ENCODE assay signal across 27 mouse cellular contexts in genomic region chr2:150923026-150923425, GRCm38 (mm10).
"Had no signal": no experiment of that assay in that cellular context is flagged by ENCODE, and none has a peak within 500 bp of the region (broad histone marks: within the 10 kb centered on the region; RNA-seq: fewer than 3 reads in every experiment).

No protein-coding gene starts in this region.

- H3K4me2 ChIP-seq: heart, embryonic 13.5 days; heart, embryonic 15.5 days; hindbrain, embryonic 12.5 days; hindbrain, embryonic 14.5 days; intestine, embryonic 15.5 days; limb, embryonic 12.5 days; liver, embryonic 11.5 days; liver, embryonic 13.5 days; liver, embryonic 15.5 days had no signal

- ATAC-seq: hindbrain, embryonic 16.5 days; inflammation-experienced regulatory T-cells, adult 6 months; intestine, embryonic 15.5 days; intestine, postnatal 0 days had no signal

- DNase-seq: gastrocnemius, adult 2 months; gastrocnemius, postnatal 10 days; gastrocnemius, postnatal 25 days; heart, postnatal 14 days; heart, postnatal 4 days; kidney, adult 18-20 months; kidney, adult 8-10 months; kidney, postnatal 10 days; kidney, postnatal 25 days; kidney, postnatal 4 days; liver; liver, embryonic 13.5 days had no signal

- H3K36me3 ChIP-seq: intestine, embryonic 15.5 days had no signal

- H3K9me3 ChIP-seq: heart, embryonic 13.5 days; heart, embryonic 15.5 days; hindbrain, embryonic 10.5 days; hindbrain, embryonic 12.5 days; intestine, embryonic 15.5 days; limb, embryonic 10.5 days; limb, embryonic 12.5 days; liver, embryonic 13.5 days; liver, embryonic 15.5 days had no signal

- H3K27ac ChIP-seq: gastrocnemius, adult 2 months; heart, embryonic 13.5 days; heart, embryonic 15.5 days; hindbrain, embryonic 10.5 days; hindbrain, embryonic 12.5 days; hindbrain, embryonic 14.5 days; intestine, embryonic 15.5 days; layer of hippocampus, adult 2 months; left cerebral cortex, adult 2 months; limb, embryonic 10.5 days; limb, embryonic 12.5 days; liver, embryonic 13.5 days; liver, embryonic 15.5 days had no signal

- H3K9ac ChIP-seq: heart, embryonic 15.5 days; hindbrain, embryonic 12.5 days; hindbrain, embryonic 14.5 days; intestine, embryonic 15.5 days; limb, embryonic 12.5 days; liver, embryonic 13.5 days; liver, embryonic 15.5 days had no signal

- H3K27me3 ChIP-seq: heart, embryonic 13.5 days; heart, embryonic 15.5 days; hindbrain, embryonic 12.5 days; intestine, embryonic 15.5 days; limb, embryonic 12.5 days; liver, embryonic 13.5 days; liver, embryonic 15.5 days had no signal

- H3K4me1 ChIP-seq: hindbrain, embryonic 10.5 days; hindbrain, embryonic 12.5 days; intestine, embryonic 15.5 days; limb, embryonic 10.5 days; limb, embryonic 12.5 days; liver, embryonic 13.5 days had no signal

- H3K4me3 ChIP-seq: gastrocnemius, adult 2 months; heart, embryonic 13.5 days; heart, embryonic 15.5 days; hindbrain, embryonic 10.5 days; hindbrain, embryonic 12.5 days; intestine, embryonic 15.5 days; layer of hippocampus, adult 2 months; left cerebral cortex, adult 2 months; limb, embryonic 10.5 days; limb, embryonic 12.5 days; liver, embryonic 13.5 days; liver, embryonic 15.5 days had no signal
